Mouse (Mus musculus) limb, embryonic 14.5 days (tissue): ENCODE data around the gene Tpcn1. TPM values are rescaled to one million over a fixed set of nuclear protein-coding genes. Genes with fewer than 3 reads are reported as not detected.

Experiments
- ATAC-seq: fragments of 200-750 bp; cut with Nextera tagmentation; 2 replicates; pipeline ENCODE4 v1.8.0; 2017; ENCODE audit warnings: low read depth, moderate number of reproducible peaks, moderate TSS enrichment; ENCODE audit not compliant: low FRiP score
- DNase-seq: peaks from one replicate; pipeline ENCODE4 v3.0.0-alpha.2; 2015; ENCODE audit warnings: low spot score
- H3K27ac ChIP-seq: fragments of 300-500 bp; sonication (generic); replicated peaks from 2 replicates; pipeline ENCODE4 v1.5.1; 2014; ENCODE audit warnings: low read depth, mild to moderate bottlenecking, low read length, moderate library complexity, mixed read lengths
- H3K27me3 ChIP-seq: fragments of 300-500 bp; sonication (generic); 2 replicates; pipeline ENCODE4 v1.6.1; 2014; ENCODE audit warnings: low read length, mixed read lengths; ENCODE audit not compliant: control insufficient read depth, insufficient read depth
- H3K36me3 ChIP-seq: fragments of 300-500 bp; sonication (generic); 2 replicates; pipeline ENCODE4 v1.6.1; 2014; ENCODE audit warnings: mild to moderate bottlenecking, low read length, moderate library complexity, mixed read lengths; ENCODE audit not compliant: control insufficient read depth, insufficient read depth
- H3K4me1 ChIP-seq: fragments of 300-500 bp; sonication (generic); 2 replicates; pipeline ENCODE4 v1.6.1; 2014; ENCODE audit warnings: antibody characterized with exemption, low read length, mixed read lengths; ENCODE audit not compliant: control insufficient read depth, insufficient read depth
- H3K4me2 ChIP-seq: fragments of 300-500 bp; sonication (generic); replicated peaks from 2 replicates; pipeline ENCODE4 v1.6.1; 2014; ENCODE audit warnings: low read depth, mild to moderate bottlenecking, low read length, moderate library complexity; ENCODE audit not compliant: severe bottlenecking
- H3K4me3 ChIP-seq: fragments of 300-500 bp; sonication (generic); replicated peaks from 2 replicates; pipeline ENCODE4 v1.5.1; 2014; ENCODE audit warnings: low read length
- H3K9ac ChIP-seq: fragments of 300-500 bp; sonication (generic); 2 replicates; pipeline ENCODE4 v1.6.1; 2014; ENCODE audit warnings: mild to moderate bottlenecking, low read depth, low read length, moderate library complexity; ENCODE audit not compliant: severe bottlenecking
- H3K9me3 ChIP-seq: fragments of 300-500 bp; sonication (generic); 2 replicates; pipeline ENCODE4 v1.6.1; 2016; ENCODE audit warnings: low read length; ENCODE audit not compliant: control insufficient read depth
- POLR2A ChIP-seq: fragments of 200-500 bp; IDR thresholded peaks from 2 replicates; pipeline ENCODE4 v1.8.0; 2012; ENCODE audit warnings: inconsistent platforms, mild to moderate bottlenecking, moderate library complexity, borderline replicate concordance; ENCODE audit not compliant: insufficient read depth, insufficient read length; ENCODE audit errors: extremely low read depth
- whole genome bisulfite sequencing: fragments of 180-500 bp; shearing (Covaris S2); extraction: QIAGEN DNeasy Blood & Tissue Kit; methylation state at CpG from one replicate; pipeline ENCODE4 v1.1.7; 2014; 5-methylcytosine and 5-hydroxymethylcytosine counted together
- polyA plus RNA-seq, 2 experiments: library from polyadenylated mRNA; depleted of rRNA in 1 of 2; stranded (reverse) in 1 of 2; unstranded in 1 of 2; fragments of >200 nt; fragmentation: Nextera tagmentation in 1 of 2; extraction: Ambion mirVana in 1 of 2; gene quantifications; 2 replicates each; pipeline versions ENCODE4 v1.2.1 to v1.2.3; 2012 to 2014

Gene Tpcn1
- polyA plus RNA-seq, 2 experiments: 25.2 to 47.1 TPM

GRCm38 (mm10) chr5:120622198-120622851 is 33.9 kb upstream of the Tpcn1 start:
- WGBS: 45% methylated on average over 5 of the region's 5 CpGs
- Histone ChIP-seq H3K36me3 (peaks cover 94% of the 10 kb centered on the region), H3K9ac (no peak overlapping the region), H3K4me1 (no peaks in the 10 kb centered on the region; the same call in 1 of the 2 replicates), H3K27me3 (no peaks in the 10 kb centered on the region), H3K27ac (no peak overlapping the region), H3K4me2 (no peak overlapping the region), H3K9me3 (no peaks in the 10 kb centered on the region), H3K4me3 (no peak overlapping the region)
- peak; percentile 7 for DNase-seq
- ATAC-seq: no peak
- no peak for TF ChIP-seq POLR2A

DNA sequence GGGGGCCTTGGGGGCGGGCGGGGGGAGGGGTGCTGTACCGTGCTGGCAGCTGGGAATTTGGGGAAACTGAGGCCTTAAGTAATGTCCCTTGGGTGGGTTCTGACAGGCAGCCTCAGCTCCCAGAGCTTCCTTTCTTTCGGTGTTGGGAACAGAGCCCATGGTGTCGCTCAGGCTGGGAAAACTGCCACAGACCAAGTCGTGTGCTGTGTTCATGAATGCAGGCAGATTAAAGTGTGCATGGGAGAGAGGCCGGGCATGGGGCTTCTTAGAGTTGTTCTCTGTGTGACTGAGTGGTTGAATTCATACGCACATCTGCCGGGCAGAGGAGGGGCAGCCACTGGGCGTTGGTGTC is 33.3 kb upstream of the Tpcn1 start:
- DNase-seq (no peak), ATAC-seq (no peak)
- Histone ChIP-seq H3K36me3 (peaks cover 95% of the 10 kb centered on the region), H3K4me3 (no peak overlapping the region), H3K4me2 (no peak overlapping the region), H3K4me1 (no peaks in the 10 kb centered on the region; the same call in 1 of the 2 replicates), H3K27ac (no peak overlapping the region), H3K9me3 (no peaks in the 10 kb centered on the region), H3K27me3 (no peaks in the 10 kb centered on the region), H3K9ac (no peak overlapping the region)
- WGBS: 83% methylated on average over 10 of the region's 10 CpGs
- no peak for TF ChIP-seq POLR2A

DNA sequence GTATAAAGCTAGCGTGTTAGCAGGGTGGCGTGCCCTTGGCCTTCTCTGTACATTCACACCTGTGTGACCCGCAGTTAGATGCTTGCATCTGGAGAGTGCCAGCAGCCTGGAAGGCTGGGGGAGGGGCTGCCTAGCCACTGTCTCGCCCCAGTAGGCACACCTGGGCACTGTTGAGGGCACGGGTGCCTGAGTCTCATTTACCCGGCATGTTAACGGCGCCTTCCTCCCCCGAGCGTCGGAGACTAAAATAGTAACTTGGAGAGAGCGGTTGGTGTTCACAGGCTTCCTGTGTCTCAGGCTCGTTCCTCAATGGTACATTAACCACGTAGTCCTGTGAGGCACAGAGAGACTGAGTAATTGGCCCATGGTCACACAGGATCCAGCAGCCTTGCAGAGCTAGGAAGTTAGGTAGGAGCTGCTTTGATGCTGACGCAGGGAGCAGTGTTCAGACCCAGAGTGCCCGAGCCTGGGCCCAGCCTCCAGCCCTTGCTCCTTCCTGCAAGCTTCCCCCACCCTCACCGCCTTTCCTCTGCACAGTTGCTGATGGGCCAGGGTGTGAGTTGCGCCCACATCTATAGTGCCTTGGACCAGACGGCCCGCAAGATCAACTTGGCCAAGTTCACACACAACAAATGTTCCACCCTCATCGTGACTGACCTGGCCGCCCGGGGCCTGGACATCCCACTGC is 32.7 kb upstream of the Tpcn1 start:
- DNase-seq (no peak), ATAC-seq (no peak)
- H3K9ac ChIP-seq: no peak overlapping the region
- H3K36me3 ChIP-seq: peaks cover 93% of the 10 kb centered on the region
- H3K4me3 ChIP-seq: no peak overlapping the region
- H3K27me3 ChIP-seq: no peaks in the 10 kb centered on the region
- H3K4me2 ChIP-seq: no peak overlapping the region
- TF ChIP-seq POLR2A: no peak
- H3K27ac ChIP-seq: no peak overlapping the region
- no peaks in the 10 kb centered on the region for H3K9me3 ChIP-seq
- 91% methylated on average over 23 of the region's 23 CpGs for WGBS
- no peaks in the 10 kb centered on the region; the same call in 1 of the 2 replicates for H3K4me1 ChIP-seq

- Histone ChIP-seq H3K27me3 (no peaks in the 10 kb centered on the region), H3K9ac (no peak overlapping the region), H3K36me3 (peaks cover 87% of the 10 kb centered on the region), H3K4me1 (no peaks in the 10 kb centered on the region; the same call in 1 of the 2 replicates), H3K4me3 (no peak overlapping the region), H3K27ac (no peak overlapping the region), H3K9me3 (peaks cover 3% of the 10 kb centered on the region; the same call in 1 of the 2 replicates), H3K4me2 (no peak overlapping the region)
- no peak for TF ChIP-seq POLR2A
- ATAC-seq (no peak), DNase-seq (peak; percentile 51)
- 73% methylated on average over 18 of the region's 18 CpGs for WGBS
Measured at GRCm38 (mm10) chr5:120620375-120621077, 32.1 kb upstream of the Tpcn1 start.

DNA sequence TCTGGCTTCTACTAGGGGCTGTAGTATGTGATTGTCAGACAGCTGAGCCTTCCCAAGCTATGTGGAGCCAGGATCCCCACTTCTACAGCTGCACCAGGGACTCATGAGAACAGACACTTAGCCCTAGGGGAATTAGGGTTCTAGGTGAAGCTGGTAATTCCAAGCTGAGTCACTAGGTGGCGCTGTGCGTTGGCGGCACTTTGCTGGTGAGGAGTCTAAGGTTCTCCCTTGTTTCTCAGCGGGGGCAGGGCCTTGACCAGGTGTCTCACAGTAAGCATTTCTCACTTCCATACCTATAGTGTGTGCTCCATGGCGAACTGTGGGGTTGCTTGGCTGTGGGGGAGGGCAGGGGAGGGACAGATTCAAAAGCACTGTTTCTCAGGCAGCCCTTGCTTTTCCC is 30.7 kb upstream of the Tpcn1 start:
- DNase-seq (peak; percentile 33), ATAC-seq (no peak)
- H3K4me3 ChIP-seq: no peak overlapping the region
- H3K36me3 ChIP-seq: peaks cover 74% of the 10 kb centered on the region
- H3K27ac ChIP-seq: no peak overlapping the region
- peaks cover 3% of the 10 kb centered on the region; the same call in 1 of the 2 replicates for H3K9me3 ChIP-seq
- no peak overlapping the region for H3K9ac ChIP-seq
- H3K4me1 ChIP-seq: no peaks in the 10 kb centered on the region; the same call in 1 of the 2 replicates
- H3K4me2 ChIP-seq: no peak overlapping the region
- no peak for TF ChIP-seq POLR2A
- WGBS: 22% methylated on average over 5 of the region's 5 CpGs
- H3K27me3 ChIP-seq: no peaks in the 10 kb centered on the region
